Mouse (Mus musculus) liver, adult 2 months (tissue): ENCODE data around the gene Gpatch8. TPM values are rescaled to one million over a fixed set of nuclear protein-coding genes. Genes with fewer than 3 reads are reported as not detected.
"Not testable (repeated sequence)": the region's sequence is repeated elsewhere in the genome, so short reads cannot be mapped to it uniquely, and the experiment has no call there.

Experiments used
- DNase-seq: peaks from one replicate; pipeline ENCODE4 v3.0.0-alpha.2; 2011; ENCODE audit warnings: low read depth, low spot score; ENCODE audit errors: extremely low read depth
- H3K27ac ChIP-seq: fragments of 200-500 bp; replicated peaks from 2 replicates; pipeline ENCODE4 v1.5.1; 2012; ENCODE audit warnings: low read depth, mild to moderate bottlenecking, control low read depth, inconsistent platforms, low read length; ENCODE audit not compliant: insufficient read depth
- H3K27me3 ChIP-seq: fragments of 200-500 bp; 2 replicates; pipeline ENCODE4 v1.6.1; 2012; ENCODE audit warnings: mild to moderate bottlenecking, moderate library complexity, low read length, inconsistent platforms; ENCODE audit not compliant: control insufficient read depth, insufficient read depth
- H3K36me3 ChIP-seq: fragments of 200-500 bp; 2 replicates; pipeline ENCODE4 v1.6.1; 2012; ENCODE audit warnings: low read length, inconsistent platforms; ENCODE audit not compliant: control insufficient read depth, insufficient read depth
- H3K4me1 ChIP-seq: fragments of 200-500 bp; 2 replicates; pipeline ENCODE4 v1.6.1; 2011; ENCODE audit warnings: low read length; ENCODE audit not compliant: control insufficient read depth, insufficient read depth
- H3K4me3 ChIP-seq: fragments of 200-500 bp; 2 replicates; pipeline ENCODE4 v1.5.1; 2011; ENCODE audit warnings: low read depth, mild to moderate bottlenecking, control low read depth, low read length, moderate library complexity; ENCODE audit not compliant: insufficient read depth
- H3K79me2 ChIP-seq: fragments of 200-500 bp; 2 replicates; pipeline ENCODE4 v1.6.1; 2012; ENCODE audit warnings: inconsistent platforms, mild to moderate bottlenecking, low read length, moderate library complexity; ENCODE audit not compliant: control insufficient read depth, insufficient read depth
- H3K9ac ChIP-seq: fragments of 200-500 bp; 2 replicates; pipeline ENCODE4 v1.6.1; 2012; ENCODE audit warnings: low read depth, mild to moderate bottlenecking, control low read depth, inconsistent platforms, low read length
- CTCF ChIP-seq: fragments of 200-500 bp; IDR thresholded peaks from 2 replicates; pipeline ENCODE4 v1.5.1; 2011; ENCODE audit warnings: low read depth, low read length, control low read depth
- POLR2A ChIP-seq: fragments of 200-500 bp; IDR thresholded peaks from 2 replicates; pipeline ENCODE4 v1.6.1; 2011; ENCODE audit warnings: low read length, control low read depth; ENCODE audit not compliant: insufficient read depth; ENCODE audit errors: extremely low read depth
- WGBS: fragments of 180-500 bp; shearing (Covaris S2); methylation state at CpG from one replicate; pipeline ENCODE4 v1.1.7; 2018; 5-methylcytosine and 5-hydroxymethylcytosine counted together
- polyA plus RNA-seq: library from polyadenylated mRNA; depleted of rRNA; stranded (reverse); fragments of >200 nt; gene quantifications from 2 replicates; pipeline ENCODE4 v1.2.3, GENCODE M21; 2012
- total RNA-seq: library from RNA; depleted of rRNA; stranded (reverse); fragments of >200 nt; gene quantifications from 2 replicates; pipeline ENCODE4 v1.2.3, GENCODE M21; 2014

Gpatch8 gene
- total and polyA plus RNA-seq, 2 experiments, result 6.0 to 9.2 TPM

GRCm38 (mm10) chr11:102557386-102557785 is 1.2 kb upstream of the Gpatch8 start:
- H3K9ac ChIP-seq, result no peak overlapping the region

GRCm38 (mm10) chr11:102556716-102557074 is 503 bp upstream of the Gpatch8 start:
- WGBS, result 13% methylated on average over 3 of the region's 3 CpGs
- Histone ChIP-seq H3K27me3 (no peaks in the 10 kb centered on the region), H3K4me3 (no peak overlapping the region), H3K9ac (no peak overlapping the region), H3K36me3 (no peaks in the 10 kb centered on the region), H3K79me2 (peaks cover 21% of the 10 kb centered on the region; the same call in 1 of the 2 replicates), H3K27ac (no peak overlapping the region), H3K4me1 (peaks cover 10% of the 10 kb centered on the region)
- TF ChIP-seq CTCF (no peak), POLR2A (no peak)
- no peak for DNase-seq

More at GRCm38 (mm10) chr11:102557386-102557785, 1.2 kb upstream of the Gpatch8 start:
- 95% methylated on average over 1 of the region's 1 CpGs for WGBS
- Histone ChIP-seq H3K27ac (no peak overlapping the region), H3K27me3 (no peaks in the 10 kb centered on the region), H3K4me1 (peaks cover 8% of the 10 kb centered on the region), H3K36me3 (no peaks in the 10 kb centered on the region), H3K79me2 (peaks cover 15% of the 10 kb centered on the region; the same call in 1 of the 2 replicates), H3K4me3 (no peak overlapping the region)
- TF ChIP-seq POLR2A (no peak), CTCF (no peak)
- DNase-seq, result peak; percentile 86

- DNase-seq, result no peak
- H3K27ac ChIP-seq, result peak overlapping the region; percentile 86
- H3K4me1 ChIP-seq, result peaks cover 10% of the 10 kb centered on the region
- peak overlapping the region; percentile 93 for H3K9ac ChIP-seq
- H3K27me3 ChIP-seq, result no peaks in the 10 kb centered on the region
- H3K79me2 ChIP-seq, result peaks cover 26% of the 10 kb centered on the region; the same call in 1 of the 2 replicates
- peak overlapping the region; percentile 94 for H3K4me3 ChIP-seq
- under 1% methylated on average over 39 of the region's 39 CpGs for WGBS
- no peak for TF ChIP-seq POLR2A
- TF ChIP-seq CTCF, result no peak
- H3K36me3 ChIP-seq, result no peaks in the 10 kb centered on the region
Observed at GRCm38 (mm10) chr11:102555400-102556030, 677 bp downstream of the Gpatch8 start.

GRCm38 (mm10) chr11:102552051-102552450 is 4.1 kb downstream of the Gpatch8 start:
- TF ChIP-seq POLR2A (no peak), CTCF (no peak)
- Histone ChIP-seq H3K79me2 (peaks cover 39% of the 10 kb centered on the region; the same call in 1 of the 2 replicates), H3K36me3 (no peaks in the 10 kb centered on the region), H3K27ac (no peak overlapping the region), H3K4me1 (peaks cover 10% of the 10 kb centered on the region), H3K4me3 (no peak overlapping the region), H3K27me3 (no peaks in the 10 kb centered on the region), H3K9ac (no peak overlapping the region)
- DNase-seq, result no peak
- WGBS, result 97% methylated on average over 3 of the region's 3 CpGs

- Histone ChIP-seq H3K4me3 (no peak overlapping the region), H3K9ac (no peak overlapping the region), H3K27me3 (no peaks in the 10 kb centered on the region), H3K36me3 (no peaks in the 10 kb centered on the region), H3K27ac (no peak overlapping the region), H3K79me2 (peaks cover 39% of the 10 kb centered on the region; the same call in 1 of the 2 replicates), H3K4me1 (peaks cover 10% of the 10 kb centered on the region)
- TF ChIP-seq CTCF (no peak), POLR2A (no peak)
- DNase-seq, result no peak
Observed at GRCm38 (mm10) chr11:102551176-102551575, 5.0 kb downstream of the Gpatch8 start.

- Histone ChIP-seq H3K4me1 (peaks cover 19% of the 10 kb centered on the region), H3K36me3 (peaks cover 7% of the 10 kb centered on the region), H3K4me3 (no peak overlapping the region), H3K27ac (0 out of 2 replicates have a peak overlapping the region, but pooled peaks have one; percentile 14), H3K79me2 (peaks cover 30% of the 10 kb centered on the region), H3K9ac (no peak overlapping the region), H3K27me3 (no peaks in the 10 kb centered on the region)
- peak; percentile 85 for DNase-seq
- whole genome bisulfite sequencing, result 44% methylated on average over 5 of the region's 5 CpGs
- TF ChIP-seq POLR2A (no peak), CTCF (no peak)
Observed at GRCm38 (mm10) chr11:102541471-102541870, 14.7 kb downstream of the Gpatch8 start.

GRCm38 (mm10) chr11:102540286-102540685 is 15.9 kb downstream of the Gpatch8 start:
- H3K9ac ChIP-seq, DNase-seq, H3K27ac ChIP-seq, H3K27me3 ChIP-seq, H3K36me3 ChIP-seq, H3K4me3 ChIP-seq: not testable (repeated sequence)
- peaks cover 23% of the 10 kb centered on the region for H3K4me1 ChIP-seq
- H3K79me2 ChIP-seq, result peaks cover 25% of the 10 kb centered on the region
